Mouse (Mus musculus): ENCODE measurements around the gene Tnni3k.

Gene Tnni3k

DNA sequence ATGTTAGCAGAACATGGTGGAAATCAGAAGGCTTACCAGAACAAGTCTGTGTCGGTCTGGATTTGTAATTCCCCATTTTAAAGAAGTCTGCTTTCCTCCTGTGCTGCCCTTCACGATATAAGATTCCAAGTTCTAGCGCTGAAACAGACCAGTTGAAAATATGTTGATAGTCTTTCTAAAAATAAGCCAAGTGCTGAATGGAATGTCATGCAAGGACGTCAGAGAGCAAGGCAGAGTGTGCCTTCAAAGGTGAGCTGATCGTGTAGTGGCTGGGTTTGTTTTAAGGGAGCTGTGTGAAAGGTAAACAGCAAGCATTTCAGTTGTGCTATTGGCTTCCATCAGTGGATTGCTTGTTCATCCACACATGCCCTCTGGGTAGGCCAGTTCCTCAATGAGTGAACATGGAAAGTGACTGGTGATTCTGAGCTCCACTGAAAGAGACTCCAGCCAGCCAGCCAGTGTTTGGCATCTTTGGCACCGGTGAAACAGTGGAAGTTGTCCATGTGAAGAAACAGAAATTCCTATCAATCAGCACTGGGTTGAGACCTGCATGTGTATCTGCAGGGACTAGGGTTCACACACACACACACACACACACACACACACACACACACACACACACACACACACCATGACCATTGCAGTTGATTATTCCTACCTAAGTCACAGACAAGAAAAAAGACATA lies at the start of gene Tnni3k:
TSS of gene Tnni3k (minus strand) at position 177 of the 686 bp plus-strand sequence.
- DNase-seq (ENCODE audit: low spot score in 2 of 2) = no peak

DNA sequence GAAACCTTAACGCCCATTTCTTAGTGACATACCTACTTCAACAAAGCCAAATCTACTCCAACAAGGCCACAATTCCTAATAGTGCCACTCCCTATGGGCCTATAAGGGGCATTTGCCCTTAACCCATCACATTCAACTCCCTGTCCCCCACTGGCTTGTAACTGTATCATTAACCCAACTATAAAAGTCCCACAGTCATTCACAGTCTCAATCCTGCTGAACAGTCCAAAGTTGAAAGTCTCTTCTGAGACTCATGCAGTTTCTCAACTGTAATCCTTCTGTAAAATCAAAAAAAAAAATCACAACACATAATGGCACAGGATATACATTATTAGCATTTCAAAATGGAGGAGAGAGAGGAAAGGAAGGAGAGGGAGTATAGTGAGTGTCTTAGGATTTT lies 44.1 kb upstream of the Tnni3k start:
- DNase-seq (ENCODE audit: low spot score in 2 of 2) = no peak

DNA sequence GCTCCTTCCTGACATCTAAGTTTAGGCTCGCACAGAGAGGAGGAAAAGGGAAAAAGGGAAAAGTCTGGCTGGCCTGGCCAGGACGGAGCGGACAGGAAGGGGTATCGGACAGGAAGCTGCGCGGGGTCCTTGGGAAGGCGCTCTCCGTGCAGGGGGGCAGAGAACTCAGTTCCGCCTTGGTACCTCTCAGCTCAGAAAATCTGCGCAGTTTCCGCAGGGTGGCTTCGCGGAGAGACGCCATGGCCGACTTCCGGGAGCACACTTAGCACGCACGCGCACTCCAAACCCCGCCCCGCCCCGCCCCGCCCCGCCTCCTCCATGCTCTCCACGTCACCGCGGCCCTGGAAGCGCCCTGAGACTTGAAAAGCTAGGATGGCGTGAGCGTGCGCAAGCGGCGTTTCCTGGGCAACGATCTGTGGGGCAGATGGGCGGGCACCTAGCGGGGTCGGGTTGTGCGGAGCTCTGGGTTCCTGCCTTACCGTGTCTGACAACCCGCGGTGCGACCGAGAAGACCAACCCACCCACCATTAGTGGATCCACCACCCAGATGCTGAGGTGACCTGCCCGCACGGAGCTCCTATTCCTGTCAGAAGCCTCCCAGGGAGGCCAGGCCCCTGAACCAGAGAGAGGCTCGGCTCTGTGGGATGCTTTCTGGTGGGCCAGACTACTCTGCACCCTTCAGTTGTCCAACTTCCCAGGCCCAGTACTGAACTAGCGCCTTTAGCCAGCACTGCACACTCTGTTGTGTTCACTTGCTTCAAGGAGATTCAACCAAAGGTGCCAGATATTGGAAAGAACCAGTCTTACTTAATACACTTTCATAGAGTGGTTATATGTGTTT lies 38.1 kb upstream of the Tnni3k start, which contains the start of the genes Fpgt and Lrriq3:
TSS of gene Fpgt (minus strand) at position 288 of the 841 bp plus-strand sequence.
TSS of gene Lrriq3 (plus strand) at position 319 of the 841 bp plus-strand sequence.
- peak; percentile 80 to 83 for DNase-seq (ENCODE audit: low spot score in 2 of 2)

DNA sequence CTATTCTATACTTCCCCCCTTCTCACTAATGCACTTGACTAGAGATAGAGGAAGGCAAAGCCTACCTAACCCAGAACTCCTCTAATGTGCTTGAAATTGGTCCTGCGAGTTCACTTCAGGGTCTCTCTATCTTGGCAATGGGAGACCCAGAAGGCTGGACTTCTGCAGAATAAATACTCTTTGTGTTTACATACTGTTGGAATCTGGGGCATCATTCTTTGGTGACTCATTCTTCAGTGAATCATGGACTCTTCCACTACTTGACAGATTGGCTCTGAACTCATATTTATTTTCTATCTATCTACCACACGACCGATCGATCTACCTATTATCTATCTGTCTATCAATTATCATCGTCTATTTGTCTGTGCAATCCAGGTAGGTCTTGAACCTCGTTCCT lies 36.9 kb upstream of the Tnni3k start:
- no peak for DNase-seq (ENCODE audit: low spot score in 2 of 2)

DNA sequence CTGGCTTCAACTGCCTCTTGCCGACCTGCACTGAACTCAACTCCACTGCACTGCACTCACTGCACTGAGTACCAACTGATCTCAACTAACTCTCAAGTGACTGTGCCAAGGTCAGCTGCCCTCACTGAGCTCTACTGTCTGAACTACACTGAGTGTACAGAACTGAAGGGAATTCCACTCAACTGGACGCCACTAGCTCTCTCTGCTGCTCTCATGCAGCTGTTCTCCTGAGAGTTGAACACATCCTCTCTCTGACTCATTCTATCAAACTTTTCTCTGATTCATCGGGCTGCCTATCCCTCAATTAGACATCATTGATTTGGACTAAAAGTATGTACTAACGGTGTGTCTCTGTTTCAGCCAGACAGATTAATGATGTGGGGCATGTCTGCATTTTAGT lies 22.7 kb upstream of the Tnni3k start:
- DNase-seq (ENCODE audit: low spot score in 2 of 2) = no peak

DNA sequence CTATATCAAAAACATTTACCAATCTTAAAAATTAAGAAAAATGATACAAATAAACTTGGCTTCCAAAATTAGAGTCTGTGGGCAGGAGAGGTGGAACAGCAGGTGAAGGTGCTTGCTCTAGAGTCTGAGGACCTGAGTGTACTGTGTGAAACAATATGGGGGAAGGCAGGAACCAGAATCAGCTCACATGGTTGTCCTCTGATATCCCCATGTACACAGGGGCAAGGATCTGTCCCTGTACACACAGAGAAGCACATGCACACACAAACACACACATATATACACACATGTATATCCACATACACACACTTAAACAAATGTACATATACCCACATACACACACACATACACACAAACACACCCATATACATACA lies 4.2 kb upstream of the Tnni3k start:
- DNase-seq (ENCODE audit: low spot score in 2 of 2) = no peak

DNA sequence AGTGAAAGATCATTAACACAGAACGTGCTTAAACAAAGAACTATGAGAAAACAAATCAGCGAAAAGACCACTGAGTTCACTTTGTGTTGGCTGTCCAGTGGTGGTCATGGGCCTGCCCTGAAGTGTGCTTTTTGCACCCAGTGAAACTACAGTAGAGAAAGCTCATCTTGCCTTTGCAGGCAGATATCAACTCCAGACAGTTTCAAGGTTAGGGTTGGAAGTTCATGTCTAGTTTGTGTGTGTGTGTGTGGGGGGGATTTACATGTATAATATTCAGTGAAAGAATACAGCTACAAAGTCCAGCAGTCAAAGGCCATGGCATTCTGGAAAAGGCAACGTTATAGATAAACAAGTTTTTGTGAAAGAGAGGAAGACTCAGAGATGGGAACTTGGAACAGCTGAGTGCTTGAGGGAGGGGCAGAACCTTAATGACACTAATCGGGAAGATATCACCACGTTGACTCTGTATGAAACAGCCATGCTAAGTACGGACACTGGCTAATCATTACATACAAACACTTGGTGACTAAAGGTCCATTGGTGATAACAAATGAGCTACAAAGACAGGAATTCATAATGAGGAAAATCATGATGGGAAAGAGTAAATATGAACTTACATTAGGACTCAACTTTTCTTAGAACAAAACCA lies 3.7 kb upstream of the Tnni3k start:
- DNase-seq (ENCODE audit: low spot score in 2 of 2) = no peak

DNA sequence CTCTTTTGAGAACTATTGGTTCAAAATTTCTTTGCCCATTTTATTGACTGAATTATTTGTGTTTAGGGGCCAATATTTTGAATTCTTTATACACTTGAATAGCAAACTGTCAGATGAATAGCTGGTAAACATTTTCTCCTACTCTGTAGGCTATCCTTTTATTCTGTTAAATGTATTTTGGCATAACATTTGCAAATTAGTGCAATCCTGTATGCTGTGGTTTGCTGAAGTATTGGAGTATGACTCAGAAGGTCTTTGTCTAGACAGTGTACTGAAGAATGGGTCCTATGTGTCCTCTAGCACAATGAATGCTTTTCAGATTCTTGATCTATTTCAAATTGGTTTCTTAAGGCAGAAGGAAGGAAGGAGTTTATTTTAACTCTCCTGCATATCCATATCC lies 2.4 kb upstream of the Tnni3k start:
- no peak for DNase-seq (ENCODE audit: low spot score in 2 of 2)

DNA sequence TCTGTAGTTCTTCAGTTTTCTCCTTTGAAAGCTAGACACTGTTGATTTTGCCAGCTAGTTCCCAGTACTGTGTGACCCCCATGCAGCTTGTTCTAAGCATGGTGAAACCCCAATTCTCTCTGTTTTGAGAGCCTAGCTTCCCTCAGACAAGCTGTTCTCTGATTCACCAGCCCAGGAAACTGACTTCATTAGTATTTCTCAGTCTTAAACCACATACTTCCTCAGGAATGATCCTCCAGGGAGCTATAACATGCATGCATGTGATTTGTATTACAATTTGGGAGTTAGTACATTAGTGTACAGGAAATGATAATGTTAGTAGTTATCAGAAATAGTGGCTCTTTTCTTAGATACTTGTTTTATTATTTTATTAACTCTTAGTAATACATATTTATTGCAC lies 1.4 kb upstream of the Tnni3k start:
- DNase-seq (ENCODE audit: low spot score in 2 of 2) = no peak

DNA sequence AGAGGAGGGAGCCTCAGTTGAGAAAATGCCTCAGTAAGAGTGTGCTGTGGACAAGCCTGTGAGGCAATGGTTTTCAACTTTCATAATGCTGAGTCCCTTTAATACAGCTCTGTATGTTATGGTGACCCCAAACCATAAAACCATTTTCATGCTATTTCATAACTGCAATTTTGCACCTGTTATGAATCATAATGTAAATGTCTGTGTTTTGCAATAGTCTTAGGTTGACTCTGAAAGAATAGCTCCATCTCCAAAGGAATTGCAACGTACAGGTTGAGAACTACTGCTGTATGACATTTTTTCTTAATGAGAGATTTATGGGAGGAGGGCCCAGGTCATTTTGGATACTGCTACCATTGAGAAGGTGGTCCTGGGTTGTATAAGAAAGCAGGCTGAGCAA lies 2.0 kb downstream of the Tnni3k start:
- DNase-seq (ENCODE audit: low spot score in 2 of 2) = no peak

DNA sequence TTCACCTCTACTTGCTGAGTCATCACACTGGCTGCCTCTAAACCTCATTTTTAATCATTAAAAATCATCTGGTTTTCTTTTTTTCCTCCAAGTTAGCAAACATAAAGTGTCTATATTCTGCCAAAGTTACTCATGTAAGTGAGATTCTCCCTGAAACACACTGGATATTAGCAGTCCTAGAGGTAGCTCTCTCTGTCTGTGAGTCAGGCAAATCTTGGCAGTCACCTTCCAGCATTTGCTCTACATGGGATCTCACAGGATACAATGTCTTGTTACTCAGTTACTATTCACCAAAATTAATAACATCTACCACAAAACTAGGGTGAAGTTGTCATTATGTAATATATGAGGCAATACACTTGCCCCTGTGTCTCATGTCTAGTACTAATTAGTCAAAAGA lies 3.2 kb downstream of the Tnni3k start:
- no peak for DNase-seq (ENCODE audit: low spot score in 2 of 2)

DNA sequence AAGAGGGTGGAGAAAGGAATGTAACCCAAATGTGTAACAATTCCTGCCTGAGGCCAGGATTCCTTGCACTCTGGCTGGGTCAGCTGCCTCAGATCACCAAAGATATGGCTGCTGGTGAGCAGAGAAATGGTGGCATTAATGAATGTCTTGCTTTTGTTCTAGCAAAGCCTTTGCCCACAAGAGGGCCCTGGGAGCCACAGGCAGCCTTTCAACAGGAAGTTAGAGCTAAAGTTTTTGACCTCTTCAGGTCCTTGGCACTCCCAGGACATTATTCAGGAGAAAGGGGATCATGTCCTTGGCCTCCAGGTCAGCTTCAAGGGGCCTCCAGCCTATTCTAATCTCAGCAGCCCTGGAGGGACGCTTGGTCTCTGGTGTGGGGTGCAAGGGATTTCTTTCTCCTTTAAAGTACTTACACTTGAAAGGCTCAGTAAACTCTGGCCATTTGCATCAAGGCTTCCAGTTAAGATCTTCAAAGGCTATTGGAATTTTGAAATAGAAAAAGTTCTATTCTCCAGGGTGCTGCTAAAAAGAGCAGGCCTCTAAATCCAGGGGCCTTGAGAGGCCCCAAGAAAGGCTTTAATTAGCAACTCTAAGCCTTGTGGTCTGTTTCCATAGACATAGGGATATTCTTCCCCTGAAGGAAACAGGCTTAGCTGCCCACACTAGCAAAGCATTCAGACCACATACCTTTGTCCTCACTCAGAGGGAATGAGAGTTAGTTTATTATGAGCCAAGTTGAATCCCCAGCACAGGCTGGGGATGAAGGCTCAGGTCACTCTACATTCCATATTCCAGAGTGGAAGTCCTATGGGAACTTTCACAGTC lies 16.0 kb downstream of the Tnni3k start:
- no peak for DNase-seq (ENCODE audit: low spot score in 2 of 2)

DNA sequence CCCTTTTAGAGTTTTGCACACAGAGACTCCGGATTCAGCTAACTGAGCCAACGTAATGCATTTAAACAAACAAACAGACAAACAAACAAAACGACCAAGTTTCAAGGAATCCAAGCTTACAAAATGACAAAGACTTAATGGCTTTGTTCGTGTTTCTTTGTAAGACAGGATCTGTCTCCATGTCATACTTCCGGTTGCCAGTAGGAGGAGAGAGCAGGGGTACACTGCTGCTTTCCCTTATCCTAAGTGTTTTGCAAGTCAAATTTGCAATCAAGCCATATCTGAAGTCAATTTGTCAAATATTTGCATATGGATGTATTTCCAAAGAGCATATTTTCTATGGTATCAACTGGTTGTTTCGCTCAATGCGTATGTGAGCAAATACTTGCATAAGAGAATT lies 20.9 kb downstream of the Tnni3k start:
- no peak for DNase-seq (ENCODE audit: low spot score in 2 of 2)

DNA sequence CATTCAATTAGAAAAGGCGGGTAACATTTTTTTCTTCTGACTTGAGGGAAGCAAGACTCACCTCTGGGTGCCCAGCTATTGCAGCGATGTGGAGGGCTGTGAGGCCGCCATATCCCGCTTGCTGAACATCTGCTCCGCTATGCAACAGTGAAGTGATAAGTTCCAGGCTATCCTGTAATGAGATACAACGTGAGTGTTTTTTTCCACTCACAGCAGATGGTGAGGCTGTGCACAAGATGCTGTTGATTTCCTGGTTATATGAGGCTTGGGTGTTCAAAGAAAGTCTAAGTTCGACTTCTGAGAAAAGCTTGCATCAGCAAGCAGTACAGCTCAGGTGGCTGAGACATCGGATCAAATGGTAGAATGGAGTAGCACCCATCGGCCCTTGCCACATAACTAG lies 25.0 kb downstream of the Tnni3k start:
- DNase-seq (ENCODE audit: low spot score in 2 of 2) = no peak

DNA sequence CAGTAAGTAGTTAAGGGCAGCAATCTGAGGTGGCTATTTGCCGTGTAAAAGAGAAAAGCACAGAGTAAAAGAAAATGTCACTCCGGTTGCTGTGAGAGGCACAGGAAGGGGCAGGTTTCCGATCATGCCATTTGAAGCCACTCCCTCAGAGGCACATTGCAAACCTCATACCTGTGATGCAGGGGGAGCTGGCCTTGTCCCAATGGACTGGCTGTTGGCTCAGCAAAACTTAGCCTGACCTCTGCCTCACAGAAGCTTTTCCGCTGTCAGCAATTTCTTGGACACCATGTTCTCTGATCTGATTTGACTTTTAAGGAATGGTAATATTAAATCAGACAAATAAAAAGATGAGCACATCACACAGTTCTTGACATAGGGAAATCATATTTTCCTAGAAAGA lies 52.4 kb downstream of the Tnni3k start:
- peak in 1 of 2 experiments; percentile 1 for DNase-seq (ENCODE audit: low spot score in 2 of 2)

DNA sequence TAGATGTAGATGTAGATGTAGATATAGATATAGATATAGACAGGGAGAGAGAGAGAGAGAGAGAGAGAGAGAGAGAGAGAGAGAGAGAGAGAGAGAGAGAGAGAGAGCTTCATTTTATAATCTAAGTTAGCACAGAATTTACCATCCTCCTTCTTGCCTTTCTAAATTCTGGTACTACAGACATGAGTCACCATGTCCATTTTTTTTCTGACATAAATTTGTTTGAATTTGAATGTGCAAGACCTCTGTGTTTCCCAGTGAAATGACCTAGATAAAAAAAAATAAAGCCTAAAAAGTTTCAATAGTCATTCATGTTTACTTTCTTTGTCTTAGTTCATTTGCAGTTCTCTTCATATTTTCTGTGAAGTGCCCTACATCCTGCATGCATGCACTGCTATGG lies 54.2 kb downstream of the Tnni3k start:
- no peak for DNase-seq (ENCODE audit: low spot score in 2 of 2)

DNA sequence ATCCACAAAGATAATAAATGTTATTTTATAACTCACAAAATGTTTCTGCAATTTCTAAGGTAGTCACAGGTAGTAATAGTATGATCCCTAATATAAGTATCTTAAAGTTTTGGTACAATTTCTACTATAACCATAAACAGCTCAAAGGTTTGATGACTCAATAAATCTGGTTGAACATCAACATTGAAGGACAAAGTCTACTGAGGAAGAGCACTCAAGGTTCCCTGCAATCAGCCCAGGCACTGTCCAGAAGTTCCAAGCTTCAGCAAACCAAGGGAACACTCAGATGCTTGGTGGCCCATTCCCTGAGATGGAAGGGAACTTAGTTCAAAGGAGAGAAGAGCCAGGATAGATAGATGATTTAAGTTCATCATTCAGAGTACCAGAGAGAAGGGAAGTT lies 62.5 kb downstream of the Tnni3k start:
- DNase-seq (ENCODE audit: low spot score in 2 of 2) = no peak

DNA sequence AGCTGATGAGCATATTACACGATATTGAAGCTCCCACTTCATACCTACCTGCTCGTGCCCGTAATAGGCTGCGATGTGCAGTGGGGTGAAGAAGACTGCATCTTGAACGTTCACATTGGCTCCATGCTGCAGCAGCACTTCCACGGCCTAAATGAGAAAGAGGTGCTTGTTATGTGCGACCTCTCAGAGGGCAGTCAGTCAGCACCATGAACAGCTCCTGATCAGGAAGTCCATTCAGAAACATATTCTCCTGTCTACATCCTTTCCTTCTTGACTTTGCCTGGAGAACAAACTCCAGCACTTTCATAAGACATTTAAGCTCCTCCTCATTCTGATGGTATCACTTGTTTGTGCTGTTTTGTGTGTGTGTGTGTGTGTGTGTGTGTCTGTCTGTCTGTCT lies 76.1 kb downstream of the Tnni3k start:
- no peak for DNase-seq (ENCODE audit: low spot score in 2 of 2)

DNA sequence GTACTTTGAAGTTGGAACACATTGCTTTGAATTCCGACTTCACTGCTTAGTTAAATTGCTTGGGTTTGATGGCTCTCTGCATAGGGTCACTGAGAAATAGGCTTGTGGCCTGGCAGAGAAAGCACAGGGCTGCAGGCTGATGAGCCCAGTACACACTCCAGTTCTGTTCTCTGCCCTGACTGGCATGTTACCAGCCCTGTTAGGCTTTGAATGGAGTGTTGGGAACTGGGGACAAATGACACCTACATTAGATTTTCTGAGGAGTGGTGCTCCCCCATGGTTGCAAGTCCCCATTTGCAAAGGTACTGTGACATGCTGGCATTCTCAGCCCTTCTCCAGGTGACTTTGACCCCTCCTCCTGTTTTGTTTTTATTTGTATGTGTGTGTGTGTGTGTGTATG lies 83.6 kb downstream of the Tnni3k start:
- DNase-seq (ENCODE audit: low spot score in 2 of 2) = no peak

DNA sequence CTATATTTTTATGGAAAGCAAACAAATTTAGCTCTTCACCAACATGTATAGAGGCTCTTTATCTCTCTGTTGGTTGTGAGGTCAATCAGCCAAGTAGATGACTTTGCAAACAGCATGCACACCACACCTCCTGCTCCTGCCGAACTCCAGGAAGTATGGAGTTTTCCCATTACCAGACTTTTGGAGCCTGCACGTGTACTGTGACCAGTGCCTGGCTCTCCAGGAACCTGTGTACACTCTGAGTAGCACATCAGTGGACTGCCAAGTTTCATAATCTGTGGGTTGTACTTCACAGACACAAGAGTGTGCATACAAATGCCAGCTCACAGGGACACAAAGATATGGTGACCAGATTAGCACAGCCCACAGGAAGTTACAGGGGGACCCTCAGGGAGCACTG lies 84.2 kb downstream of the Tnni3k start:
- DNase-seq (ENCODE audit: low spot score in 2 of 2) = no peak

DNA sequence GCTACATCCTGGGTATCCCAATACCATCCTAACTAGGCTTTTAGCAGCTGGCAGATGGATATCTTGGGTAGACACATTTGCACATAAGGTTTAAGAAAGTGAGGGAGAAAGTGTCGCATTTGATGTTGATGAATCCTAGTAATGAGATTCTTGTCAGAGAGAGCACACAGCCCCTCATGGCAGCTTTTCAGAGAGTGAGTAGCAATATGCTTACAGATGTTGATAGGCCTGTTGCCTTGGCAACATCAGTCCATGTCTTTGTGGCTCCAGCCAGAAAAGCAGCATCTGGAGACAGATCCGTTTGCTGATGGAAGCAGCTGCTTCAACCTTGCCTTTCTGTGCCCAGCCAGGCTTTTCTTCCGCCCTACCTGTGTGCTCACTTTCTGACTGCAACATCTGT lies 93.9 kb downstream of the Tnni3k start:
- DNase-seq (ENCODE audit: low spot score in 2 of 2) = no peak

DNA sequence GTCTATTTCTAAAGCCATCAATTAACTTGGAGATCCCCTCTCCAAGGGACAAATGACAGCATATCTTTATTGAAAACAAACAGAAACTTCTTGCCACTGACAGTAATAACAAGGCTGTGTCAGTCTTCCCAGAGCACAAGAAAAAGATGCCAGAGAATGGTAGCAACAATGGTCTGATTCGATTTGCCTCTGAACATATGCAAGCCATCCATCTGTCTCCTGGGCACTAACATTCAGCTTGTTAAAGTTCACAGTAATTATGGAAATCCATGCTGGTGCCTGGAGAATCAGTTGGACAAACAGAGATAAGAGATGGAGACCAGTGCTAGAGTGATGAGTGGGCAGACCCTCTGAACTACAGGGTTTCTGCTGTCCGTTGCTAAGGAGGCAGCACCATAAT lies 102.1 kb downstream of the Tnni3k start:
- DNase-seq (ENCODE audit: low spot score in 2 of 2) = no peak

Data from urinary bladder, postnatal 36 days (tissue).